Mouse (Mus musculus): ENCODE data around the gene Agap2. TPM values are rescaled to one million over a fixed set of nuclear protein-coding genes. Genes with fewer than 3 reads are reported as not detected.

The Agap2 gene
- polyA plus RNA-seq, 1 experiment = 45.6 TPM

DNA sequence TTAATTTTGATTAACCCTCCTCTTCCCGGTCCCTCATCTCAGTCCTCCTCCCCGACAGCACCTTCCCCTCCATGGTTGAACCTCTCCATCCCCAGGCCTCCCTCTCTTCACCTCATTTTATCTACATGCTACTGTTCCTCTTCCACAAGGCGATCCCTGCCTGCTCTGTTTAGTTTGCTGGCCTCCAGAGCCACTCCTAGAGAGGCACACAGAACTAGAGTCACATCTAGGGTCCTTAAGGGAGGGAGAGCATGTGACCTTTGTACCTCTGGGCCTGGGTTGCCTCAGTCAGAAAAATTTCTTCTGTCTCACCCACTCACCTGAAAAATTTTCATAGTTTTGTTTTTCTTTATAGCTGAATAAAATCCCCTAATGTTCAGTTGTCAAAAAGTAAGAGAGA lies 62.8 kb downstream of the Agap2 start:
- no peak for DNase-seq (ENCODE audit: low read depth in 1 of 2, low spot score in 2 of 2)
- WGBS = 81% methylated on average over 3 of the region's 3 CpGs
- TF ChIP-seq POLR2A (IDR thresholded peaks at IDR 0.05; ENCODE audit: low read depth, low read length) = no peak
- TF ChIP-seq CTCF (IDR thresholded peaks at IDR 0.05; ENCODE audit: extremely low read depth, insufficient read depth, insufficient read length, insufficient replicate concordance) = no peak
- peaks cover 35% of the 10 kb centered on the region; the same call in 1 of the 2 replicates for H3K4me1 ChIP-seq (ENCODE audit: control insufficient read depth, insufficient read depth, insufficient read length)
- peak overlapping the region; percentile 70 for H3K27ac ChIP-seq (ENCODE audit: insufficient read depth, low read length)
- no peaks in the 10 kb centered on the region for H3K27me3 ChIP-seq (ENCODE audit: control insufficient read depth, insufficient read depth, low read length)
- H3K36me3 ChIP-seq (ENCODE audit: control insufficient read depth, insufficient read depth, low read length) = no peaks in the 10 kb centered on the region
- H3K4me3 ChIP-seq (ENCODE audit: extremely low read depth, insufficient read depth, insufficient read length) = no peak overlapping the region

DNA sequence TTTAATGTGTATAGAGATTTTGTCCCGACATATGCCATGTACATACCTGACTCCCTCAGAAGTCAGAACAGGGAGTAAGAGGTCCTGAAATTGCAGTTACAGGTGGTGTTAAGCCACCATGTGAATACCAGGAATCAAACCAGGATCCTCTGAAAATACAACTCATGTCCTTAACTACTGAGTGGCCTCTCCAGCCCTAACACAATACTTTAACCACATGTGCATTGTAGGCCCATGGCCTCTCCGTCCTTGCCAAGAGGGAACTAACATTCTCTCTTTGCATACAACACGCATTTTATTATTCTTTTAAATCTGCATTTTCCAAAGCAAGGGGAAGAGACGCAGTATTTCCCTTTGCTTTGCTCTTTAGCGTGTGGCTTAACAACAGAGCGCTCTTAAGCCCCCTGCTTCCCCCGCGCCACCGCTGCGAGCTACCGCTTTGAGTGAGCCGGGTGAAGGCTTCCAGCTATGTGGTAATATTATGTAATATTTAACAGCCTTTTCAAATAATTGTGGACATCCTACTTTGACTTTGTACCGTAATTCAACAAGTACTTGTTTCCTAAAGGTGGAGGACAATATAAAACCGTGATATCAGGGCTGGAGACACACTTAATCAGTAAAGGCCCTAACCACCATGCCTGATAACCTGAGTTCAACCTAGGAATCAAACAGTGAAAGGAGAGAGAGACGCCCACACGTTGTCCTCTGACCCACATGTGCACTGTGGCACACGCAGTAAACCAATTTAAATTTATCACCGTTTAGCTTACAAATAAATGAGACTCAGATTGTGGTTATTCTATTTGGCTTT lies 63.5 kb downstream of the Agap2 start:
- Histone ChIP-seq H3K4me1 (ENCODE audit: control insufficient read depth, insufficient read depth, insufficient read length) (peaks cover 38% of the 10 kb centered on the region; the same call in 1 of the 2 replicates), H3K27me3 (ENCODE audit: control insufficient read depth, insufficient read depth, low read length) (no peaks in the 10 kb centered on the region), H3K36me3 (ENCODE audit: control insufficient read depth, insufficient read depth, low read length) (no peaks in the 10 kb centered on the region), H3K4me3 (ENCODE audit: extremely low read depth, insufficient read depth, insufficient read length) (no peak overlapping the region), H3K27ac (ENCODE audit: insufficient read depth, low read length) (peak overlapping the region; percentile 45; the same call in 1 of the 2 replicates)
- no peak for DNase-seq (ENCODE audit: low read depth in 1 of 2, low spot score in 2 of 2)
- TF ChIP-seq CTCF (IDR thresholded peaks at IDR 0.05; ENCODE audit: extremely low read depth, insufficient read depth, insufficient read length, insufficient replicate concordance) (no peak), POLR2A (IDR thresholded peaks at IDR 0.05; ENCODE audit: low read depth, low read length) (no peak)
- 73% methylated on average over 18 of the region's 18 CpGs for WGBS

DNA sequence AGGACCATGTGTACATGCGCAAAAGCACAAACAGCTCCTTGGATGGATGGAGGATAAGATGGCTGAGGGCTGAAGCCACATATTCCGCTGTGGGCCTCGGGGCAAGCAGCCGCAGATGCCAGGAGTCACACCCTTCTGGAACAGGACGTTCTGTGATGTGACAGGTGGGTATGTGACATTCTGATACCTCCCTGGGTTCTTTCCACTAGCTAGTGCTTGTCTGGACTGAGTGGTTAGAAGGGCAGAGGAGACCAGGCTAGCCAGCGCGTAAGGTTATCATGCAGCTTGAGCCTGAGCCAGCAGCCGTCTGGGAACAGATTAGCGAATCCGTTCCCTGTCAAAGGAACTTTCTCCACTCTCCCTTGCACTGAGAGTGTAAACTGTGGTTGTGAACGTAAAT lies 65.9 kb downstream of the Agap2 start:
- no peak for DNase-seq (ENCODE audit: low read depth in 1 of 2, low spot score in 2 of 2)
- 70% methylated on average over 11 of the region's 11 CpGs for WGBS
- TF ChIP-seq CTCF (IDR thresholded peaks at IDR 0.05; ENCODE audit: extremely low read depth, insufficient read depth, insufficient read length, insufficient replicate concordance) (no peak), POLR2A (IDR thresholded peaks at IDR 0.05; ENCODE audit: low read depth, low read length) (no peak)
- Histone ChIP-seq H3K36me3 (ENCODE audit: control insufficient read depth, insufficient read depth, low read length) (no peaks in the 10 kb centered on the region), H3K27me3 (ENCODE audit: control insufficient read depth, insufficient read depth, low read length) (no peaks in the 10 kb centered on the region), H3K4me3 (ENCODE audit: extremely low read depth, insufficient read depth, insufficient read length) (no peak overlapping the region), H3K27ac (ENCODE audit: insufficient read depth, low read length) (peak overlapping the region; percentile 92), H3K4me1 (ENCODE audit: control insufficient read depth, insufficient read depth, insufficient read length) (peaks cover 31% of the 10 kb centered on the region; the same call in 1 of the 2 replicates)

DNA sequence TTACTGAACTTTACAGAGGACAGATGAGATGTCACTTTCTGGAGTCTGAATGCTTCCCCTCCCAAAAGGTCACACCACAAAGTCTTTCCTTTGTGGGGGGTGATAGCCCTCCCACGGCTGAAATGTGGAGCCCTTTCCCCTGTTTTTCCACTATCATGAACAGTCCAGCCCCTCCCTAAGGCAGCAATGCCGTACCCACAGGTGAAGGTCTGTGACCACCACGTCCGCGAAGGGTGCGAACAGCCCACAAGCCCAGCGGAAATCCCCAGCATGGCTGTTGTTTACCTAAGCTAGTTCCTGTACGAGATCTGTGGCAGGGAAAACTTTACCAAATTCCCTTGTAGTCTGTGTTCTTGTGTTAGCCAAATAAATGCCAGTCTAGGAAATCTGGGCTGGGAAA lies 66.4 kb downstream of the Agap2 start:
- Histone ChIP-seq H3K27me3 (ENCODE audit: control insufficient read depth, insufficient read depth, low read length) (no peaks in the 10 kb centered on the region), H3K4me3 (ENCODE audit: extremely low read depth, insufficient read depth, insufficient read length) (no peak overlapping the region), H3K4me1 (ENCODE audit: control insufficient read depth, insufficient read depth, insufficient read length) (peaks cover 28% of the 10 kb centered on the region; the same call in 1 of the 2 replicates), H3K36me3 (ENCODE audit: control insufficient read depth, insufficient read depth, low read length) (no peaks in the 10 kb centered on the region), H3K27ac (ENCODE audit: insufficient read depth, low read length) (peak overlapping the region; percentile 92)
- TF ChIP-seq CTCF (IDR thresholded peaks at IDR 0.05; ENCODE audit: extremely low read depth, insufficient read depth, insufficient read length, insufficient replicate concordance) (no peak), POLR2A (IDR thresholded peaks at IDR 0.05; ENCODE audit: low read depth, low read length) (no peak)
- WGBS = 23% methylated on average over 8 of the region's 8 CpGs
- peak in 1 of 2 experiments; percentile 68 for DNase-seq (ENCODE audit: low read depth in 1 of 2, low spot score in 2 of 2)

Other genes starting within 250 kb of the Agap2 start
- 6.6 and 6.8 TPM in 2 replicates for gene Atp23, start 173.9 kb upstream of the Agap2 start, polyA plus RNA-seq (2012; rRNA removed)
- 61.4 and 67.3 TPM in 2 replicates for gene Ctdsp2, start 96.6 kb upstream of the Agap2 start, polyA plus RNA-seq (2012; rRNA removed)
- 0.06 and 0.09 TPM in 2 replicates for gene Avil, start 74.6 kb upstream of the Agap2 start, polyA plus RNA-seq (2012; rRNA removed)
- 17.1 and 26.3 TPM in 2 replicates for gene Tsfm, start 44.4 kb upstream of the Agap2 start, polyA plus RNA-seq (2012; rRNA removed)
- gene Mettl1, start 33.9 kb upstream of the Agap2 start, polyA plus RNA-seq (2012; rRNA removed) = 14.6 and 14.9 TPM in 2 replicates
- gene Eef1akmt3, start 33.8 kb upstream of the Agap2 start, polyA plus RNA-seq (2012; rRNA removed) = 0.35 and 0.42 TPM in 2 replicates
- gene Cyp27b1, start 27.0 kb upstream of the Agap2 start, polyA plus RNA-seq (2012; rRNA removed) = 0.20 and 0.26 TPM in 2 replicates
- 3.1 and 4.1 TPM in 2 replicates for gene March9, start 15.1 kb upstream of the Agap2 start, polyA plus RNA-seq (2012; rRNA removed)
- 106 and 140 TPM in 2 replicates for gene Cdk4, start 11.8 kb upstream of the Agap2 start, polyA plus RNA-seq (2012; rRNA removed)
- gene Tspan31, start 5.0 kb upstream of the Agap2 start, polyA plus RNA-seq (2012; rRNA removed) = 29.9 and 32.4 TPM in 2 replicates
- 48.7 and 57.4 TPM in 2 replicates for gene Os9, start 45.8 kb downstream of the Agap2 start, polyA plus RNA-seq (2012; rRNA removed)
- 284 and 346 TPM in 2 replicates for gene B4galnt1, start 89.9 kb downstream of the Agap2 start, polyA plus RNA-seq (2012; rRNA removed)
- gene Slc26a10, start 105.4 kb downstream of the Agap2 start, polyA plus RNA-seq (2012; rRNA removed) = 0.94 and 1.1 TPM in 2 replicates
- 8.5 and 9.2 TPM in 2 replicates for gene Arhgef25, start 114.8 kb downstream of the Agap2 start, polyA plus RNA-seq (2012; rRNA removed)
- 67.9 and 83.7 TPM in 2 replicates for gene Dtx3, start 120.4 kb downstream of the Agap2 start, polyA plus RNA-seq (2012; rRNA removed)
- gene Pip4k2c, start 136.3 kb downstream of the Agap2 start, polyA plus RNA-seq (2012; rRNA removed) = 22.2 and 24.3 TPM in 2 replicates
- gene Kif5a, start 188.1 kb downstream of the Agap2 start, polyA plus RNA-seq (2012; rRNA removed) = 0.41 and 0.72 TPM in 2 replicates
- 94.8 and 101 TPM in 2 replicates for gene Dctn2, start 191.1 kb downstream of the Agap2 start, polyA plus RNA-seq (2012; rRNA removed)
- gene Mbd6, start 213.7 kb downstream of the Agap2 start, polyA plus RNA-seq (2012; rRNA removed) = 55.8 and 68.0 TPM in 2 replicates
- gene Mars, start 236.5 kb downstream of the Agap2 start, polyA plus RNA-seq (2012; rRNA removed) = 33.2 and 40.2 TPM in 2 replicates
- 72.7 and 87.2 TPM in 2 replicates for gene Arhgap9, start 246.7 kb downstream of the Agap2 start, polyA plus RNA-seq (2012; rRNA removed)